Comparison of ENCODE assay signal across 9 mouse cellular contexts in genomic region chr3:152095030-152095429, GRCm38 (mm10).
A peak's percentile ranks its signal among the peaks of the same experiment; 100 is the strongest.
DNase-seq lines count a peak whose midpoint lies in the region; ATAC-seq and TF ChIP-seq lines count a peak whose summit lies in the region.
"Had no signal": no experiment of that assay in that cellular context is flagged by ENCODE, and none has a peak within 500 bp of the region (broad histone marks: within the 10 kb centered on the region; RNA-seq: fewer than 3 reads in every experiment).

No protein-coding gene starts in this region.

- TF ChIP-seq CTCF in hindbrain, postnatal 0 days (IDR thresholded peaks at IDR 0.05; ENCODE audit: low read depth): peak; percentile 62
- peak; percentile 76 for TF ChIP-seq CTCF in stomach, postnatal 0 days (IDR thresholded peaks at IDR 0.05; ENCODE audit: low read depth)

- no peaks in the 10 kb centered on the region for H3K36me3 ChIP-seq in hindbrain, postnatal 0 days (ENCODE audit: insufficient read depth, low read length)
- no peaks in the 10 kb centered on the region for H3K36me3 ChIP-seq in hindbrain, embryonic 12.5 days
- H3K36me3 ChIP-seq in stomach, postnatal 0 days (ENCODE audit: control insufficient read depth, insufficient read depth, low read length): no peaks in the 10 kb centered on the region

- H3K4me2 ChIP-seq in hindbrain, postnatal 0 days (ENCODE audit: low read depth, low read length): no peak overlapping the region
- no peak overlapping the region for H3K4me2 ChIP-seq in hindbrain, embryonic 12.5 days (replicated peaks)
- H3K4me2 ChIP-seq in stomach, postnatal 0 days (replicated peaks; ENCODE audit: low read depth): no peak overlapping the region

- H3K4me3 ChIP-seq in hindbrain, postnatal 0 days (ENCODE audit: low read length): no peak overlapping the region
- H3K4me3 ChIP-seq in hindbrain, embryonic 12.5 days: no peak overlapping the region
- H3K4me3 ChIP-seq in stomach, postnatal 0 days (ENCODE audit: low read depth, low read length): no peak overlapping the region

- WGBS in hindbrain, postnatal 0 days: 10% methylated on average over 3 of the region's 3 CpGs
- 11% methylated on average over 3 of the region's 3 CpGs for WGBS in hindbrain, embryonic 12.5 days
- 0% methylated on average over 3 of the region's 3 CpGs for WGBS in stomach, postnatal 0 days

- DNase-seq in adrenal gland, postnatal 10 days: peak; percentile 27
- no peak for DNase-seq in adrenal gland, adult 18-20 months (ENCODE audit: low spot score in 2 of 2)
- DNase-seq in hindbrain, postnatal 0 days (ENCODE audit: low spot score): peak; percentile 76
- DNase-seq in right cerebral cortex, adult 2 months (ENCODE audit: low spot score in 2 of 2): peak; percentile 29 to 46
- DNase-seq in right cerebral cortex, postnatal 14 days: no peak
- DNase-seq in stomach, postnatal 0 days (ENCODE audit: low spot score): no peak
- DNase-seq in spleen, adult 18-20 months: no peak
- DNase-seq: thymus, adult 18-20 months had no signal

- H3K9ac ChIP-seq in hindbrain, postnatal 0 days (replicated peaks; ENCODE audit: low read length): no peak overlapping the region
- no peak overlapping the region for H3K9ac ChIP-seq in hindbrain, embryonic 12.5 days
- no peak overlapping the region for H3K9ac ChIP-seq in stomach, postnatal 0 days (ENCODE audit: low read length)

- no peaks in the 10 kb centered on the region for H3K9me3 ChIP-seq in hindbrain, postnatal 0 days (ENCODE audit: low read length)
- H3K9me3 ChIP-seq in hindbrain, embryonic 12.5 days (replicated peaks): no peaks in the 10 kb centered on the region
- H3K9me3 ChIP-seq in stomach, postnatal 0 days (ENCODE audit: control insufficient read depth, low read length): no peaks in the 10 kb centered on the region

- no peaks in the 10 kb centered on the region for H3K4me1 ChIP-seq in hindbrain, postnatal 0 days (ENCODE audit: insufficient read depth, low read length)
- peaks cover 5% of the 10 kb centered on the region for H3K4me1 ChIP-seq in hindbrain, embryonic 12.5 days
- no peaks in the 10 kb centered on the region for H3K4me1 ChIP-seq in stomach, postnatal 0 days (replicated peaks; ENCODE audit: control insufficient read depth, insufficient read depth)

- TF ChIP-seq EP300 in stomach, postnatal 0 days (optimal IDR thresholded peaks at IDR 0.05): no peak

- ATAC-seq in hindbrain, postnatal 0 days: no peak
- ATAC-seq in hindbrain, embryonic 12.5 days (ENCODE audit: low FRiP score): no peak
- 0 out of 2 replicates have a peak, but pooled peaks have one; percentile 46 for ATAC-seq in stomach, postnatal 0 days (ENCODE audit: low FRiP score, low TSS enrichment)

- H3K27ac ChIP-seq in hindbrain, postnatal 0 days: no peak overlapping the region
- H3K27ac ChIP-seq in hindbrain, embryonic 12.5 days: no peak overlapping the region
- H3K27ac ChIP-seq in stomach, postnatal 0 days (replicated peaks): no peak overlapping the region

- H3K27me3 ChIP-seq in hindbrain, postnatal 0 days (ENCODE audit: insufficient read depth, low read length): no peaks in the 10 kb centered on the region
- H3K27me3 ChIP-seq in hindbrain, embryonic 12.5 days: no peaks in the 10 kb centered on the region
- H3K27me3 ChIP-seq in stomach, postnatal 0 days (ENCODE audit: control insufficient read depth, insufficient read depth, low read length): no peaks in the 10 kb centered on the region

Comparison
In these comparisons a context has a peak if more than half of its experiments do, and no peak if none do; other contexts are left out.
1. DNase-seq: peak in adrenal gland, postnatal 10 days (single experiment), hindbrain, postnatal 0 days (single experiment) and right cerebral cortex, adult 2 months (2 of 2); none in adrenal gland, adult 18-20 months (0 of 2), right cerebral cortex, postnatal 14 days (single experiment), stomach, postnatal 0 days (single experiment) and spleen, adult 18-20 months (0 of 2).